Mouse (Mus musculus): ENCODE measurements around the gene Gm20449.

DNA sequence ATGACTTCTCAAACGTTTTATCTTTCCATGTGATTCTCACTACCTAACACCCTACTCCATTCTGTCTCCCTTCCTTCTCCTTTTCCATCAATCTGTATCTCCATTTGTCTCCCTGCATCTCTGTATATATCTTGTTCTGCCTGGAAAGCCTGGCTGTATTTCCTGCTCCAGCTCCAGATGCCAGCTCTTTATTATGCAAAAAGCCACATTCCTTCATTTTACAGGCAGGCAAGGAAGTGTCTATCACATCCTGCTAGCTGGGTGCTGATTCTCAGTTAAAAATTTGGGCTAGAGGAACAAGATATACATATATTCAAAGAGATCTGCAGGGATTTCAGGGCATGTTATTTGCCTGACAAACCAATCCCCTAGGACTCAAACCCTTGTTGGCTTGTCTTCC lies 13.0 kb upstream of the Gm20449 start:
- no peak for TF ChIP-seq CTCF (IDR thresholded peaks at IDR 0.05; ENCODE audit: low read depth, low read length)
- no peak for TF ChIP-seq POLR2A (IDR thresholded peaks at IDR 0.05; ENCODE audit: borderline replicate concordance, low read depth, low read length)

Measured in bone marrow macrophage, adult 2 months (primary cell).